Mouse (Mus musculus): Measurements from ENCODE around the gene Lpcat3.
A peak's percentile ranks its signal among the peaks of the same experiment; 100 is the strongest.

Gene Lpcat3

DNA sequence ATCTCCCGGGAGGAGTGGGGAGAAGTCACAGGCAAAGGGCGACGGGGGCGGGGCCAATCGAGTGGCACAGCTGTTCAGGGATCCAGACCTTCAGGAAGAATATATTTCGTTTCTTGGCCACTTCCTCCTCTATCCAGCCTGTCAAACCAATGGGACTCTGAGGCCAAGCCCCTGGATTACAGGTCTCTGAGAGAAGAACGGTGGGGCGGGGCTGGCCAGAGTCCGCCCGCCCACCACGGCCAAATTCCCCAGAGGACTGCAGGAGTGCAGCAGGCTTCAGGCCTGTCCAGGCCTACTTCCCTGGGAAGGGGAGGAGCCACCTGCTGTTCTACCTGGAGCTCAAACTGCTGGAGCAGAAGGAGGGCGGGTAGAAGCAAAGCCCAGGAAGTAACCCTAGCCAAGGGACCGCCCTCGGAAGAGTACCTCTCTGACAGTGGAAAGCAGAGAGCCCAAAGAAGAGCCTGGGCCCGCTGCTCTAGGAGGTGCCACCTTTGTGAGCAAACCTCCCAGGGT is 75.7 kb downstream of the Lpcat3 start, which contains the start of gene Ptpn6:
TSS of gene Ptpn6 (minus strand) at position 204 of the 513 bp plus-strand sequence.
- DNase-seq (ENCODE audit: low read depth) = peak; percentile 77

DNA sequence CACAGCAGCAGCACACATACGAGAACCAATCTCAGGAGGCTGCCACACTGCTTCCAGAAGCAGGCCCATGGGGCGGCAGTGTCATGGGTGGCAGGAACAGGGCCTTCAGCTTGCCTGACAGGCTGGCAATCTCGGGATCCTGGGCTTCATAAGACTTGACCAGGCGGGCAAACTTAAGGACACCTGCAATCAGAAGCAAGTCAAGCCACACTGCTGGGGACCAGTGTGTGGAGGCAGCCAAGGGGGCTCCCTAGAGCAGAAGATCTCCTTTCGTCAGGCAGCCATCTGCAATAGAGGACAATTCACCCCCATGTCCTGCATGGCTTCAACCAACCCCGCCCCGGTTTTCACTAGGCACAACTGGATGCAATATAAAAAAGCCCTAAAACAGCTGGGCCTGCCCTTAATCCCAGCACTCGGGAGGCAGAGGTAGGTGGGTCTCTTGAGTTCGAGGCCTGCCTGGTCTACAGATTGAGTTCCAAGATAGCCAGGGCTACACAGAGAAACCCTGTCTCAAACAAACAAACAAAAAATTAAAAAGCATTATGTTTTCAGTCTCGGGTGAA is 76.5 kb downstream of the Lpcat3 start:
- DNase-seq (ENCODE audit: low read depth) = no peak

DNA sequence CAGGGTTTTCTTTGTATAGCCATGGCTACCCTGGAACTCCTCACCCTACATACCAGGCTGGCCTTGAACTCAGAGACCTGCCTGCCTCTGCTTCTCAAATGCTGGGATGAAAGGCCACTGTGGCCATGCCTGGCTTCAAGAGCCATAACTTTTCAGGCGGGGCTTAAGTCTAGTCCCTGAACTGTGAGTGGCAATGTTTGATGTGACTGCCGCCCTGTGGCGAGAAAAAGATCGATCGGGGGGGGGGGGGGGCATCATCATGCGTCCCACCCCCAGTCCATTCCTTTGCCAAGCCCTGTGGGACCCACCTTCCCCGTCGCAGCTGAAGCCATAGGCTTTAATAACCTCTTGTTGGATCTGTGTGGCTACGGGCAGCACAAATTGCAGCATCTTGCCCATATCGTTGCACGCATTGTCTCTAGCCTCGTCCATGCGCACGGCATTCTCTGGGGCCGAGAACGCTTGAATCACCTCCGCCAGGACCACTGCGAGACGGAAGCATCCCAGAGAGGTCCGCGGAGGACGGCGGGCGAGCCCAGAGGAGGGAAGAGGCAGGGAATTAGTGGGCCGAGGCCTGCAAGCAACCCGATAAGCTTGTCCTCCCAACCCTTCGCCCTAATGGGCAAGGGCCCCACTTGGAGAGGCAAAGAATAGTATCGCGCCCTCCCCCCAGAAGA is 77.5 kb downstream of the Lpcat3 start:
- DNase-seq (ENCODE audit: low read depth) = peak; percentile 85

DNA sequence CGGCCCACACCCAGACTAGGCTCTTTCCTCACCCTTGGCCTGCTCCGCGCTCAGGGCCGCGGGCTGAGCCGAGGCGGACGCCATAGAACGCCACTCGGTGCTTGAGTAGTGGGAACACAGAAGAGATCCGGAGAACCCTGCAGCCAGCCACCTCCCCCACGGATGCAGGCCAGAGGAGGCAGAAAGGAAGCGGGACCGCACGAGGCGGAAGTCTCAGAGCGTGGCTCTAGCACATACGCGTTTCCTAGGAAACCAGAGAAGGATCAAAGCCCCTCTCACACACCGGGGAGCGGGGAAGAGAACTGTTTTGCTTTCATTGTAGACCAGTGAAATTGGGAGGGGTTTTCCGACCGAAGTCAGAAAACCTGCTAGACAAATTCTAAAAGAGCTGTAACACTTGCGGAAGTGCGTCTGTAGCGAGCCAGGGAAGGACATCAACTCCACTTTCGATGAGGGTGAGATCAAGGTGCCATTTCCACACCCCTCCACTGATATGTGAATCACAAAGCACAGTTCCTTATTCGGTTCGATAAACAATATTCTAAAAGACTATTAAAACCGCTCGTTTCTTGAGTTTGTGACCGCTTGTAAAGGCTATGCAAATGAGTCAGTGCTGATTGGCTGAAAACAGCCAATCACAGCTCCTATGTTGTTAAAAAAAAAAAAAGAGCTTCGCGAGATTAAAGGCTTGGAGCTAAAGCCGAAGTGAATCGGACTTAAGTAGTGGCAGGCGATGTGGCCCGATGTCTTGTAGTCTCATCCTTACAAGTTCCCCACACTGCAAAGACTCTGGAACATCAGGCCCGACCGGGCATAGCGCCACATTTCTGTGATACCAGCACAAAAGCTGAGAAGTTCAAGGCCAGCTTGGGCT is 78.3 kb downstream of the Lpcat3 start, which contains the start of gene Grcc10:
TSS of gene Grcc10 (minus strand) at position 487 of the 874 bp plus-strand sequence.
- DNase-seq (ENCODE audit: low read depth) = peak; percentile 97

DNA sequence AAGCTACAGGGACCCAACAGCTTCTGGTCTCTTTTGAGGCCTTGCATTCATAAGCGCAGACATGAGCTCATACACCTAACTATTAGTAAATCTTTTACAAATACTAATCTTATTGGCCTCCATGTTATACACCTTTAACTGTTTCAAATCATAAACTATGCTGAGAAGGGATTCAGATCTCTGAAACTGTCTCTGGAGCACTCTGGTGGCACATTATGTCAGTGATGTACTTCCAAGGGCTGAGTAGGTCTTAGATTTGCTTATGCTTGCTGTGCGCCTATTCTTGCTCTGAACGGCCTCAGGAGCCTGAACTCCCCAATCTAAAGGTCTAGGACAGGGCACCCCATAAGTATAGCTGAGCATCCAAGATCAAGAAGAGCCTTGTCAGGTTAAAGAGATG is 79.0 kb downstream of the Lpcat3 start:
- DNase-seq (ENCODE audit: low read depth) = no peak

DNA sequence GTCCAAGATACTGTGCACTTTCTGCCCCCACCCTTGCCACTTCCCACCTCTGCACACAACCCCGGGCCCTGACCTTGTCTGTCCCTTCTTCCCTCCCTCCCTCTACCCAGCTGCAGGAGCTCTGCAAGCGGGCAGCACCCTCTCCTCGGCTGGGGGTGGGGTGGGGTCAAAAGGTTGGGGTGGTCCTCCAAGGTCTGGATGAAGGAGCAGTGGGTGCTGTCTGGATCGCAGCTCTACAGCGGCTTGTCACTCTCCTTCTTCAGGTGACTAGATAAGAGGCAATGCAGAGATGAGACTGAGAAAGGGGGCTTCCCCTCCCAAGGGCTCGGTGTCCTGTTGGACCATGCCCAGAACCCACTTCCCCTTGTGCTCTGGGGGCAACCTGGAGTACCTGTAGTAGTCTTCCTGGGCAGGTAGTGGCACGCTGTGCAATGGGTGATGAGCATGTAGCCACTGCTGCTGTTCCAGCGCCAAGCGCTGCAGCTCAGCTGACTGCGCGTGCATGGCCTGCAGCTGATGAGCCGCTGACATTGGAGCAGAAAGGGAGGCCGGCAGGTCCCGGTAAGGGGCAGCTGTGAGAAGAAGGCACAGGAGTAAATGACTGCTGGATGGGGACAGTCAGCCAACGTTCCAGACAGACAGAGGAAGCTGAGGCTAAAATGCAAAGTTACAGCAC is 80.2 kb downstream of the Lpcat3 start:
- DNase-seq (ENCODE audit: low read depth) = no peak

DNA sequence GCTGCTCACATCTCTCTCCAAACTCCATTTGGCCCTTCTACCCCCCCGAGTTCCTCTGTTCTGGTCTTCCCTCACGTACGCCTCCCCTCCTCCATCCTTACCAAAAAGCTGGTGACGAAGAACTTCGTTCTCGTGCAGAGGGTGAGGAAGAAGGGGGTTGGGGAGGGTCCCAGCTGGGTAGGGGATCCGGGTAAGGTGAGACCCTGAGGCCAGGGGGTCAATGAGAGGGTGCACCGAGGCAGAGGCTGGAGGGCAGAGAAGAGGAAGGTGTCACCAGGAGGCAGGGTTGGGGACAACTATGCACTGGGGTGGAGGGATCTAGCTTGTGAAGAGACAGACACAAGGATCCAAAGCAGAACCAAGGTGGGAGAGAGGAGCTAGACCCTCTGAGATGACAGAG is 80.8 kb downstream of the Lpcat3 start:
- no peak for DNase-seq (ENCODE audit: low read depth)

DNA sequence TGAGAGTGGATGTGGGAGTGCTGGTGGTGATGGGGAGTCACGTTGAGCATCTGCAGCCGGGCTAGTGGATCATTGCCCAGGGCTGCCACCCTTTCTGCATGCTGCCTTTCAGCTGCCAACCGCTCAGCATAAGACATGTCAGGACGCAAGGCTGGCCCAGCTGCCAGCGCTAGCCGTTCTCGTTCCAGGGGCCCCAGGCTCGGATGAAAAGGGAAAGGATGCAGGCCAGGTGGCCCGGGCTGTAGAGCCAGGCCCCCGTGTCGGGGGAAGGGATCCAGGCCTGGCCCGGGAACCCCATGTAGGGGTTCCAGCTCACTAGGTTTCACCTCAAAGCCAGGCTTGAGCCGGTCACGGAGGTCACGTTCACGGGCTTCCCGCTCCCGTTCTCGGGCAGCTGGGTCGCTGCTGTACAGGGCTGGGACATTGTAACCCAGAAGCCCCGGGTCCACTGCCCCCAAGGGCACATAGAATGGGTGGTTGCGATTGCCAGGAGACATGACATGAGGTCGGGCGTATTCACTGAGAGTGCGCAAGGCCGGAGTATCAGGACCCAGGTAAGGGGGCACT is 82.0 kb downstream of the Lpcat3 start:
- DNase-seq (ENCODE audit: low read depth) = no peak

DNA sequence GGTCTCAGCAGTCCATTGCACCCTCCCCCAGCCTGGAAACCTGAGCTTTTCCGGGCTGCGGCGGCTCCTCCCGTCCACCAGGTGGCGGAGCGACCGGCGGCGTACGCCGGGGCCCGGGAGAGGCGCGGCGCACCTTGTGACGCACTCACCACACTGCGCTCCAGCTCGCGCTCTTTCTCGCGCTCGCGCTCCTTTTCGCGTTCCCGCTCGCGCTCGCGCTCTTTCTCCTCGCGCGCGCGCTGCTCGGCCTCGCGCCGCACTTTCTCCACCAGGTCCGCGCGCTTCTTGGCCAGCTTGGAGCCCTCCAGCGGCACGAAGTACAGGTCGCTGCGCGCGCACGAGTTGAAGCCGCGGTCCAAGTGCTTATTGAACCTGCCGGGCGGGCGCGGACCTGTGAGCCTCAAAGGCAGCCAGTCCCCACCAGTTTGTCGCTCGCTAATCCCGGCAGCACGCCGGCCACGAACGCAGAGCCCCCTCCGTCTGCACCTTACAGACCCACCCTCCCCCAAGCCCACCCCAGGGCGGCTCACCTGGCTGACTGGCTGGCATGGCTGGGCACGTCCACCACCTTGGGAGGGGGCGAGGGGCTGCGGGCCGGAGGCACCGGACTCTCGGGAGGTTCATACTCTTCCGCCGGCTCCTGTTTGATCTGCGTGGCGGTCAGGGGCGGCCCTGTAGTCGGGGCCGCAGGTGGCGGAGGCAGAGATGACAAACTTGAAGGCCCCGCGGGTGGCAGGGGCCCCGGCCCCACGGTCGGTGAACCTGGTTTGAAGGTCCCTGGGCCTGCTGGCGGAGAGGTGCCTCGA is 82.9 kb downstream of the Lpcat3 start:
- peak; percentile 96 for DNase-seq (ENCODE audit: low read depth)

DNA sequence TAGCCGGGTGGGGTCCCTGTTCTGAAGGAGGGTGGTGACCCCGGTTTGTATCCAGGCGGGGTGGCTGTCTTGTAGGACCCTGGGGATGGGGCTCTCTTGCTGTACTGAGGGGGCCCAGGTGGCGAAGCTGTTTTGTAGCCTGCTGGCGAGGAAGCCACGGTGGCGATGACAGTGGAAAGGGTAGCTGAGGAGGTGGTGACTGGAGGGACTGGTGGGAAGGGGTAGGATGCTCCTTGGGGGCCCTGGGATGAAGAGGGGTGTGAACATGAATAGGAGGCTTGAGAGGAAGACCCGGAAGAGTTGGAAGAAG is 83.4 kb downstream of the Lpcat3 start:
- DNase-seq (ENCODE audit: low read depth) = no peak

DNA sequence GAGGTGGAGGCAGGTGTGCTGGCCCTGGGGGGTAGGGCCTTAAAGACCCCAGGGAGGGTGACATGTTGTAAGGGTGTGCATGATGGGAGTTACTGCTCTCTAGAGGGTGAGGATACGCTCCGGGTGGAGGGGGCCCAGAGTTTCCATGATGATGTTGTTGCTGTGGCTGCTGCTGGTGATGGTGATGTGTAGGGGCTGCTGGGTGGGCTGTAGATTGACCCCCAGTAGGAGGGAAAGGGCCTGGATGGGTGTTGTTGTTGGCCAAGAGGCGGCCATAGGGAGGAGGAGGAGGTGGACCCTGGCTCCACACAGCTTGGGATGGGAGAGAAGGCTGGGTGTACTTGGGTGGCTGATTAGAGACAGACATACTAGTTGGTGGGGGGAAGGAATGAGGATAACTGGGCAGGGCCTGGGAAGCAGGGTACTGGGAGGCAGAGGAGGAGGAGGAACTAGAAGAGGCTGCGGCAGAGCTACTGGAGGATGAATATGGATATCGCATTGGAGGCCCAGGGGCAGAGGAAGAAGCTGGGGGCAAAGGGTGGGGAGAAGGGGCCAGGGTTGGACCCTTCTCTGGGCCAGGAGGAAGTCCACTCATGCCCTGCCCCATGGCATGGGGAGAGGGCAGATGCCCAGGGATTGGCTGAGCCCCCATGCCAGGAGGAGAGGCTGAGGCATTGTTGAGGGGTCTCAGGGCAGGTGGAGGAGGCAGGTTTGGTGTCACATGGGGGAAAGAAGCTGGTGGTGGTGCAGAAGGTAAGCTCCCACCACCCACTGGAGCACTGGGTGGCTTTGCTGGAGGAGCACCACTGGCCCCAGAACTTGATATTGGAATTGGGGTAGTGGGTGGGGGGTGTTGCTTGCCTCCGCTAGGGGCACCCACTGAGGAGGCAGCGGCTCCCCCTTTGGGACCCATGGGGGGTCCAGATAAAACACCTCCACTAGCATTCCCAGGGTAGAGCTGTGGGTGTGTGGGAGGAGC is 84.1 kb downstream of the Lpcat3 start:
- DNase-seq (ENCODE audit: low read depth) = no peak

DNA sequence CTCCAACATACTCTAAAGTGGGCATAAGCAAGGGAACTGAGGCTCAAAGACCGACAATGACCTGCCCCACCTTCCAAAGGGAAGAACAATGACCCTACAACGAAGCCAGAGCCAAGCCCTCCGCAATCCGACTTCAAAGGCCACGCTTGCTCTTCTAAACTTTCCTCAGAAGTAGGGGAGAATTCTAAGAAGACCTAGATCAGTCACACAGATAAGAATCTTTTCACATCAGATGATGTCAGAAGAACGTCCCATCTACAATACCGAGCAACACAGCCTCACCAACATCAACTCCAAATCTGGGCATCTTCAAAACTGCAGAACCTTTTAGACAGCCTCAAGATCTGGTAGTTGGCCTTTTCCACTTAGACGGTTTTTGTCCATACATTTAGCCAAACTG is 87.6 kb downstream of the Lpcat3 start:
- DNase-seq (ENCODE audit: low read depth) = peak; percentile 77

DNA sequence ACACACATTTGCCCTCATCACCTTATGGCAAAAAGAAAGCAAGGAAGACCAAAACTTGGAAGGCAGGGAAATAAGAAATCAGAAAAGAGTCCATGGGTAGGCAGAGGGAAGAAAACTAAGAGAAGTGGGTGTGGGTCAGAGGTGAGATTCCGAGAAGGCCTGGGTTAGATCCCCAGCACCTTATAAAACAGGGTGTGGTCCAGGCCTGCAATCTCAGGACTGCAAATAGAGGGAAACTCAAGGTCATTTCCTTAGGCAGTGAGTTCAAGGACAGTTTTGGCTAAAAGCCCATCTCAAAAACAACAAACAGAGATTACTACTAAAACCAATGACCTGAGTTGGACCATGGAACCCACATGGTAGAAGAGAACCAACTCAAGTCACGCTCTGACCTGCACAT is 91.0 kb downstream of the Lpcat3 start:
- DNase-seq (ENCODE audit: low read depth) = no peak
